Mouse (Mus musculus) hindbrain, embryonic 11.5 days (tissue): Measurements from ENCODE around the gene Tuba8. TPM values are rescaled to one million over a fixed set of nuclear protein-coding genes. Genes with fewer than 3 reads are reported as not detected.
A peak's percentile ranks its signal among the peaks of the same experiment; 100 is the strongest.

Experiments used
- ATAC-seq: fragments of 200-750 bp; cut with Nextera tagmentation; 2 replicates; pipeline ENCODE4 v1.8.0; 2017; ENCODE audit warnings: mild to moderate bottlenecking, moderate TSS enrichment, moderate library complexity; ENCODE audit not compliant: low FRiP score
- DNase-seq: peaks from one replicate; pipeline ENCODE4 v3.0.0-alpha.2; 2015; ENCODE audit warnings: low spot score
- H3K27ac ChIP-seq: fragments of 300-500 bp; sonication (generic); 2 replicates; pipeline ENCODE4 v1.5.1; 2014; ENCODE audit warnings: mild to moderate bottlenecking, low read depth, low read length
- H3K27me3 ChIP-seq: fragments of 300-500 bp; sonication (generic); 2 replicates; pipeline ENCODE4 v1.6.1; 2014; ENCODE audit warnings: mild to moderate bottlenecking, low read length, moderate library complexity, mixed read lengths; ENCODE audit not compliant: control insufficient read depth, insufficient read depth
- H3K36me3 ChIP-seq: fragments of 300-500 bp; sonication (generic); 2 replicates; pipeline ENCODE4 v1.6.1; 2014; ENCODE audit warnings: mild to moderate bottlenecking, low read length, moderate library complexity, mixed read lengths; ENCODE audit not compliant: control insufficient read depth, insufficient read depth
- H3K4me1 ChIP-seq: fragments of 300-500 bp; sonication (generic); replicated peaks from 2 replicates; pipeline ENCODE4 v1.6.1; 2014; ENCODE audit warnings: low read length, mixed read lengths; ENCODE audit not compliant: control insufficient read depth, insufficient read depth
- H3K4me2 ChIP-seq: fragments of 300-500 bp; sonication (generic); replicated peaks from 2 replicates; pipeline ENCODE4 v1.6.1; 2014; ENCODE audit warnings: mild to moderate bottlenecking, low read depth, low read length
- H3K4me3 ChIP-seq: fragments of 300-500 bp; sonication (generic); 2 replicates; pipeline ENCODE4 v1.5.1; 2014; ENCODE audit warnings: low read depth, low read length
- H3K9ac ChIP-seq: fragments of 300-500 bp; sonication (generic); 2 replicates; pipeline ENCODE4 v1.6.1; 2014; ENCODE audit warnings: low read depth, low read length
- H3K9me3 ChIP-seq: fragments of 300-500 bp; sonication (generic); 2 replicates; pipeline ENCODE4 v1.6.1; 2016; ENCODE audit warnings: low read length; ENCODE audit not compliant: control insufficient read depth
- WGBS: fragments of 180-500 bp; shearing (Covaris S2); extraction: QIAGEN DNeasy Blood & Tissue Kit; methylation state at CpG from one replicate; pipeline ENCODE4 v1.1.7; 2014; 5-methylcytosine and 5-hydroxymethylcytosine counted together
- polyA plus RNA-seq: library from polyadenylated mRNA; unstranded; fragments of >200 nt; fragmentation: Nextera tagmentation; extraction: Ambion mirVana; gene quantifications from 2 replicates; pipeline ENCODE4 v1.2.1, GENCODE M21; 2014

Tuba8 gene
- polyA plus RNA-seq, 1 experiment from 2014 or later: 0.54 TPM

DNA sequence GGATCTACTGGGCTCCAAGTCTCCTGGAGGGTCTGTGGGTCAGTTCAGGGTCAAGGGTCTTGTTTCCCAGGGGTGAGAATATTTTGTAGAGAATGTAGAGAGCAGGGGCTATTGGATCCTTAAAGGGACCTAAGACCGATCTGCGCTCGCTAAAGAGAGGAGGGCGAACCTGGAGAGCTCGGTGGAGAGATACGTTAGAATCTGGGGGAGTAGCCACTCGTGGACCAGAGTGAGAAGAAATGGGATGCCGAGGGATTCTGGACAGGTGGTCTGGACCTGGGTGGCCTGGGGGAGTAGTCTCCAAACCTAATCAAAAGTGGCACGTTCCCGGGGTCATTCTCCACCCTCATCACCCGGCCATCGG is 412 bp downstream of the Tuba8 start:
- peak overlapping the region; percentile 40; the same call in 1 of the 2 replicates for H3K9ac ChIP-seq
- H3K9me3 ChIP-seq: no peaks in the 10 kb centered on the region
- peaks cover 13% of the 10 kb centered on the region for H3K27me3 ChIP-seq
- peak overlapping the region; percentile 91 for H3K4me2 ChIP-seq
- peak overlapping the region; percentile 39 for H3K4me3 ChIP-seq
- under 1% methylated on average over 12 of the region's 12 CpGs for WGBS
- H3K4me1 ChIP-seq: peaks cover 2% of the 10 kb centered on the region; the same call in 1 of the 2 replicates
- peak; percentile 46 for DNase-seq
- H3K36me3 ChIP-seq: no peaks in the 10 kb centered on the region
- H3K27ac ChIP-seq: no peak overlapping the region
- ATAC-seq: peak; percentile 22

- Histone ChIP-seq H3K4me2 (peak overlapping the region; percentile 91; the same call in 1 of the 2 replicates), H3K27me3 (peaks cover 13% of the 10 kb centered on the region), H3K27ac (no peak overlapping the region), H3K36me3 (no peaks in the 10 kb centered on the region), H3K9ac (no peak overlapping the region), H3K9me3 (no peaks in the 10 kb centered on the region), H3K4me3 (no peak overlapping the region), H3K4me1 (peaks cover 2% of the 10 kb centered on the region; the same call in 1 of the 2 replicates)
- ATAC-seq (no peak), DNase-seq (no peak)
- WGBS: 11% methylated on average over 4 of the region's 5 CpGs
Observed at GRCm38 (mm10) chr6:121211743-121212142, 1.2 kb downstream of the Tuba8 start.

DNA sequence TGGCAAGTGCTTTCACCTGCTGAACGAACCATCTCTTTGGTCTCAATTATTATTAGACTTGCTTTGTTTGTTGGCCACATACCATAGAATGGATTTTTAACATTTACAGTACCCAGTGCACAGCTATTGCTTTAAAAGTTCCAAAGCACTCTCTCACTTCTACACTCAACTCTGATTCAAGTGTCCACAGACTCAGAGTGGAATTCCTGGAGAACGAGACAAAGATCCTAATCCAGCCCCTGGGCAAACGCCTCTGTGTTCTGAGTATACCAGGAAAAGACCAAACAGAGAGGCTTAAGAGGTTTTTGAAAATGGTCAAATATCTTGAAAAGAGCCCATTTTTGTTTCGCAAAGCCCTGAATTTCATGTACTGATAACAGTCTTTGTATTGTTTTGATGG is 2.5 kb downstream of the Tuba8 start:
- Histone ChIP-seq H3K4me1 (peaks cover 2% of the 10 kb centered on the region; the same call in 1 of the 2 replicates), H3K36me3 (no peaks in the 10 kb centered on the region), H3K9me3 (no peaks in the 10 kb centered on the region), H3K4me3 (no peak overlapping the region), H3K27me3 (peaks cover 13% of the 10 kb centered on the region), H3K27ac (no peak overlapping the region), H3K9ac (no peak overlapping the region), H3K4me2 (no peak overlapping the region)
- 81% methylated on average over 4 of the region's 4 CpGs for WGBS
- DNase-seq (no peak), ATAC-seq (no peak)

DNA sequence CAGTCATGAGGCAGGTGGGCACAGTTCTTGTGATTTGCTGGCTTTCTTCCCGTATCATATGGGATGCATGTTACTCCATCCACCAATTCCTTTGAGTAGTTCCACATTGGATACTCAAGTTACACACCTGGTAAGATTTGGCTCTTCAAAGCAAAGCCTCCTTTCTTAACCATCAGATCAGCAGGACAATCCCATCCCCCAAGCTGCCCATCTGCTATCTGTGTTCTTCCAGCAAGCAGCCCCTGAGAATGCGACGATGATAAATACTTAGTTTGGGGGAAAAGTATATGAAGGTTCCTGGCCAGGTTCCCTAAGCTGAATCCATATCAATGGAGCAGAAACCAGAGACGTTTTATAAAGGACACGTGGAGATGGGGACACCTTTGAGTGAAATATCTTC is 3.7 kb downstream of the Tuba8 start:
- ATAC-seq (no peak), DNase-seq (no peak)
- Histone ChIP-seq H3K9ac (no peak overlapping the region), H3K36me3 (no peaks in the 10 kb centered on the region), H3K4me1 (peaks cover 2% of the 10 kb centered on the region; the same call in 1 of the 2 replicates), H3K27me3 (peaks cover 13% of the 10 kb centered on the region), H3K4me3 (no peak overlapping the region), H3K9me3 (no peaks in the 10 kb centered on the region), H3K27ac (no peak overlapping the region), H3K4me2 (no peak overlapping the region)
- 89% methylated on average over 5 of the region's 5 CpGs for WGBS

DNA sequence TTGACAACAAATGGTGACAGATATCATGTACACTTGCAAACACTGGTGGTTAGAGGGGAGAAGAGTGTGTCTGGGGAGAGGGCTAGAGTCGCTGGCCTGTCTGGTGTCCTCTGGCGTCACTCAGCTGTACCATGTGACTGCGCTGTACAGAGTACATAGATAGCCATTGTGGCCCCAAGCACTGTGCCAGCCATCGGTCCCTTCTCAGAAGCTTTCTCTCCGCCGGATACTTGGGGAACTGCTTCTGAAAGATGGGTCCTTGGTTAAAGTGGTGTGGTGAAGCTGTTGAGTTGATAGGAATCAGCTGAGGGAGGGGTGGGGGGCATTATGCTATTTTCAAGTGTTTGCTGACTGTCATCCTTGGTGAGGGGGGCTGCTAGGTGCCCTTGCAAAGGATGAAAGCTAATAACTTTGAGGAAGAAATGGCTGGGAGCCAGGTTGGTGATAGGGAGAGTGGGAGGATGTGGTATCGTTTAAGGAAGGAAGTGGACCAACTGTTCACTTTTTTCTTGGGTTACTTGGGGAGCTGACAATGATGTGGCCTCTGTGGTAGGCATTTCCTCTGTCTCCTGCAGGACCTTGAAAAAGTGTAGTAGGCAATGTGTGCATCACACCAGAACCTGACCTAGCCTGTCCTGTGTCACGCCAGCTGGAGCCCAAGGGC is 4.3 kb downstream of the Tuba8 start:
- Histone ChIP-seq H3K27ac (no peak overlapping the region), H3K9ac (no peak overlapping the region), H3K4me2 (no peak overlapping the region), H3K4me3 (no peak overlapping the region), H3K4me1 (peaks cover 2% of the 10 kb centered on the region; the same call in 1 of the 2 replicates), H3K9me3 (no peaks in the 10 kb centered on the region), H3K27me3 (peaks cover 12% of the 10 kb centered on the region), H3K36me3 (no peaks in the 10 kb centered on the region)
- DNase-seq (no peak), ATAC-seq (no peak)
- 91% methylated on average over 8 of the region's 8 CpGs for WGBS

DNA sequence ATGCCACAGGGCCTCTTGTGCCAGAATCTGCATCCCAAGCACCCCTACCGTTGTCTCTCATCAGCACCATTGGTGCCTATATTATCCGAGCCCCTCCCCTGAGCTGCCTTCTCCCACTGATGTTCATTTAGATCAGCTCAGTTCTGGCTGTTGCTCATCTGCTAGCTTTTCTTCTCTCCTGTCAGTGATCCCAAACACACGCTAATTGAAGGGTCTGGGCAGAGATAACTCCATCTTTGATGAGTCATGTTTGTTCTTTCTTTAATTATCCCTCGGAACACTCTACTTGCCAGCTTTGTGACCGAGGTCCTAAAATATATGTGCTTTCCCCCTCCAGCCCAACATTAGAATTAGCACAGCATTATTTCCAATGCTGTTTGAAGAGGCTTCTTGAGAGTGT is 4.8 kb downstream of the Tuba8 start:
- WGBS: 82% methylated on average over 5 of the region's 5 CpGs
- Histone ChIP-seq H3K4me1 (peaks cover 2% of the 10 kb centered on the region; the same call in 1 of the 2 replicates), H3K4me3 (no peak overlapping the region), H3K27ac (no peak overlapping the region), H3K36me3 (no peaks in the 10 kb centered on the region), H3K9me3 (no peaks in the 10 kb centered on the region), H3K9ac (no peak overlapping the region), H3K4me2 (no peak overlapping the region), H3K27me3 (peaks cover 8% of the 10 kb centered on the region)
- DNase-seq (no peak), ATAC-seq (no peak)

DNA sequence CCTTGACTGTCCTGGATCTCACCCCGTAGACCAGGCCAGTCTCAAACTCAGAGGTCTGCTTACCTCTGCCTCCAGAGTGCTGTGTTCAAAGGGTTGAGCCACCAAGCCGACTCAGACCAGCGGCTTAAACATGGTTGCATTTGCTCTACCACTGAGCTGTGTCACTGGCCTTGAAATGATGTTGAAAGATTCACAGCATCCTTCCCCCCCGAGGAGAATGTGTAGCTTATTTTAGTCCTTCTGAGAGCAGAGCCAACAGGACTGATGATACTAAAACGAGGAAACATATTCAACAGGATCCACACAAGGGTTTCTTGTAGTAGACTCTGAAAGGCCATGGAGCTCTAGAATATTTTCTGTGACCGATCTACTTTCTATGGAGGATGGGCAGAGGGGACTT is 5.4 kb downstream of the Tuba8 start:
- peaks cover 6% of the 10 kb centered on the region for H3K27me3 ChIP-seq
- H3K9me3 ChIP-seq: no peaks in the 10 kb centered on the region
- H3K4me2 ChIP-seq: no peak overlapping the region
- no peaks in the 10 kb centered on the region for H3K36me3 ChIP-seq
- no peak overlapping the region for H3K9ac ChIP-seq
- DNase-seq: no peak
- no peak for ATAC-seq
- H3K27ac ChIP-seq: no peak overlapping the region
- 80% methylated on average over 6 of the region's 6 CpGs for WGBS
- no peaks in the 10 kb centered on the region; the same call in 1 of the 2 replicates for H3K4me1 ChIP-seq
- H3K4me3 ChIP-seq: no peak overlapping the region

DNA sequence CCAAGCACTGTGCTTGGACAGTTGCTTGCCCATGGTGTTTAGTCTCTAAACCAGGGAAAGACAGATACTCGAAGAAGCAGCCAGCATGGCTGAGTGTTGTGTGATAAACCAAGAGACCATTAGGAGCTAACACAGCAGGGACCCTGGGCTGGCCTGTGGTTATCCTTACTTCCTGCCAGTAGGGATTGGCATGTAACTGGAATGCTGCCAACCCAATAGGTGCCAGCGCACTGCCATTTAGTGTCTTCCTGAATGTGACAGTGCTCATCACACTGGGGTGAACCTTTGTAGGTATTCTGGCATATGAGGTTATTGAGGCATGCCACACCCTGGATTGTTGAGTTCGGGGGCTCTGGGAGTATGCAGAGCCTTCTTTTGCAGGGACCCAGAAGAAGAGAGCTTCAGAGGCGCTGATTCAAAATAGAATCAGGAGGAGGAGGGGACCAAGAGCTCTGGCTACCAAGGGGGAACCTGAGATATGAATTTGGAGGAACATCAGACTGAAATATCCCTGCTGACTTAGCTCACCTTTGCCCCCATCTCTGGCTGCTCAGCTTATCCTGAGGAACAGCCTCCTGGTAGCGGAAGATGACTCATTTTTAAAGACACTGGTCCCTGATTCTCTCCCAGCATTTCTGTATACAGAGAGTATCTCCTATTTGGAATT is 6.2 kb downstream of the Tuba8 start:
- Histone ChIP-seq H3K36me3 (no peaks in the 10 kb centered on the region), H3K9ac (no peak overlapping the region), H3K27me3 (peaks cover 3% of the 10 kb centered on the region), H3K4me1 (no peaks in the 10 kb centered on the region), H3K27ac (no peak overlapping the region), H3K9me3 (no peaks in the 10 kb centered on the region), H3K4me2 (no peak overlapping the region), H3K4me3 (no peak overlapping the region)
- ATAC-seq: no peak
- WGBS: 80% methylated on average over 5 of the region's 5 CpGs
- no peak for DNase-seq

DNA sequence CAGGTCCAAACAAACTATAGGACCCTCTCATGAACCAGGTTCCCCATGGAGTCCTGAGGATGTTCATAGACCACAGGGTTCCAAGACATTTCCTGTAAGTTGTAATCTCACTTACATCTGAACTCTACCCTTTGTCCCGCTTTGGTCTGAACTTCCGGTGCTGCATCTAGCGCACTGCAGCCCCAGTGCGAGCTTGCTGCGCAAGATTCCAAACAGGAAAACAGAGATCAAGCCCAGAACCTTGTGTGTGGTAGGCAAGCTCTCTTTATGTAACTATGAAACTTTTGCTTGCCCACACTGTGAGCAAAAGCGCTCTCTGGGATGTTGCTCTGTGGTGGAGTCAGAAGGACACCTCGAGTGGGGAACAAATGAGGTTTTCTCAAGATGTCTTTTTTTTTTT is 7.5 kb downstream of the Tuba8 start:
- no peaks in the 10 kb centered on the region for H3K27me3 ChIP-seq
- H3K36me3 ChIP-seq: no peaks in the 10 kb centered on the region
- H3K9ac ChIP-seq: no peak overlapping the region
- no peak for ATAC-seq
- no peaks in the 10 kb centered on the region for H3K9me3 ChIP-seq
- 94% methylated on average over 7 of the region's 7 CpGs for WGBS
- DNase-seq: no peak
- no peak overlapping the region for H3K27ac ChIP-seq
- H3K4me2 ChIP-seq: no peak overlapping the region
- no peaks in the 10 kb centered on the region for H3K4me1 ChIP-seq
- no peak overlapping the region for H3K4me3 ChIP-seq
